Mouse (Mus musculus): ENCODE data around the gene Gm20479. TPM values are rescaled to one million over a fixed set of nuclear protein-coding genes. Genes with fewer than 3 reads are reported as not detected.

The Gm20479 gene
- polyA plus RNA-seq, 2 experiments = not detected

GRCm38 (mm10) chr7:27311651-27312284 lies 45.5 kb downstream of the Gm20479 start:
- H3K4me2 ChIP-seq (replicated peaks; ENCODE audit: low read depth, low read length, severe bottlenecking) = no peak overlapping the region
- H3K4me1 ChIP-seq (ENCODE audit: control insufficient read depth, insufficient read depth, low read length) = no peaks in the 10 kb centered on the region; the same call in 1 of the 2 replicates
- WGBS = 86% methylated on average over 12 of the region's 12 CpGs
- H3K36me3 ChIP-seq (ENCODE audit: control insufficient read depth, insufficient read depth, low read length) = 0 out of 2 replicates have a peak, but pooled peaks cover 3% of the 10 kb centered on the region
- ATAC-seq (ENCODE audit: low FRiP score, low read depth) = no peak
- no peak overlapping the region for H3K27ac ChIP-seq (replicated peaks; ENCODE audit: low read depth, low read length)
- no peak overlapping the region for H3K9ac ChIP-seq (ENCODE audit: low read depth, low read length, severe bottlenecking)
- no peaks in the 10 kb centered on the region; the same call in 1 of the 2 replicates for H3K27me3 ChIP-seq (ENCODE audit: control insufficient read depth, insufficient read depth, low read length)
- peaks cover 13% of the 10 kb centered on the region; the same call in 1 of the 2 replicates for H3K9me3 ChIP-seq (ENCODE audit: control insufficient read depth, low read length)
- no peak for TF ChIP-seq POLR2A (IDR thresholded peaks at IDR 0.05; ENCODE audit: borderline replicate concordance, extremely low read depth, insufficient read depth, insufficient read length)
- no peak overlapping the region for H3K4me3 ChIP-seq (replicated peaks; ENCODE audit: low read length)
- no peak for DNase-seq (ENCODE audit: low spot score)

- Histone ChIP-seq H3K9ac (ENCODE audit: low read depth, low read length, severe bottlenecking) (no peak overlapping the region), H3K4me2 (replicated peaks; ENCODE audit: low read depth, low read length, severe bottlenecking) (no peak overlapping the region), H3K27me3 (ENCODE audit: control insufficient read depth, insufficient read depth, low read length) (no peaks in the 10 kb centered on the region; the same call in 1 of the 2 replicates), H3K4me3 (replicated peaks; ENCODE audit: low read length) (no peak overlapping the region), H3K27ac (replicated peaks; ENCODE audit: low read depth, low read length) (no peak overlapping the region), H3K9me3 (ENCODE audit: control insufficient read depth, low read length) (peaks cover 13% of the 10 kb centered on the region; the same call in 1 of the 2 replicates), H3K4me1 (ENCODE audit: control insufficient read depth, insufficient read depth, low read length) (no peaks in the 10 kb centered on the region; the same call in 1 of the 2 replicates), H3K36me3 (ENCODE audit: control insufficient read depth, insufficient read depth, low read length) (peaks cover 5% of the 10 kb centered on the region; the same call in 1 of the 2 replicates)
- no peak for DNase-seq (ENCODE audit: low spot score)
- WGBS = 41% methylated on average over 8 of the region's 8 CpGs
- TF ChIP-seq POLR2A (IDR thresholded peaks at IDR 0.05; ENCODE audit: borderline replicate concordance, extremely low read depth, insufficient read depth, insufficient read length) = no peak
- no peak for ATAC-seq (ENCODE audit: low FRiP score, low read depth)
Measured at GRCm38 (mm10) chr7:27310996-27311535, 46.2 kb downstream of the Gm20479 start.

DNA sequence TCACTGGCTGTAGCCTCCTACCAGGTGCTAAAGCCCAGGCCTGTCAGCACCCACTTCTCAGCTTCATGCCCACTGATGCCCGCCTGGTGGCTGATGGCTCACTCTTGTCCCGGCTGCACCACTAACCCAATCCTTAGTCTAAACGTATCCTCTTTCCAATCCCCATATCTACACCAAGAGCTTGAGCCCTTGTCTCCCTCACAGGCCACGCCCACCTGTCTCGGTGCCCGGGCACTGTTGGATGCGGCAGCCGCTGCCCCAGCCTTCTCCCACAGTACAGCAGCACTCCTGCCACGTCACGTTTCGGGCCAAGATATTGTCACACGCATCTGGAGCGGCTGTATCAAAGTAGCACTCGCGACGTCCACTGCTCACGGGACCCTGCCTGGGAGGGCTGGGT lies 46.9 kb downstream of the Gm20479 start:
- no peak for TF ChIP-seq POLR2A (IDR thresholded peaks at IDR 0.05; ENCODE audit: borderline replicate concordance, extremely low read depth, insufficient read depth, insufficient read length)
- WGBS = 4% methylated on average over 17 of the region's 17 CpGs
- H3K9ac ChIP-seq (ENCODE audit: low read depth, low read length, severe bottlenecking) = no peak overlapping the region
- no peak overlapping the region for H3K4me3 ChIP-seq (replicated peaks; ENCODE audit: low read length)
- no peaks in the 10 kb centered on the region; the same call in 1 of the 2 replicates for H3K27me3 ChIP-seq (ENCODE audit: control insufficient read depth, insufficient read depth, low read length)
- DNase-seq (ENCODE audit: low spot score) = no peak
- H3K4me1 ChIP-seq (ENCODE audit: control insufficient read depth, insufficient read depth, low read length) = no peaks in the 10 kb centered on the region; the same call in 1 of the 2 replicates
- H3K27ac ChIP-seq (replicated peaks; ENCODE audit: low read depth, low read length) = no peak overlapping the region
- peaks cover 5% of the 10 kb centered on the region; the same call in 1 of the 2 replicates for H3K36me3 ChIP-seq (ENCODE audit: control insufficient read depth, insufficient read depth, low read length)
- H3K4me2 ChIP-seq (replicated peaks; ENCODE audit: low read depth, low read length, severe bottlenecking) = 0 out of 2 replicates have a peak overlapping the region, but pooled peaks have one; percentile 17
- H3K9me3 ChIP-seq (ENCODE audit: control insufficient read depth, low read length) = peaks cover 13% of the 10 kb centered on the region; the same call in 1 of the 2 replicates
- ATAC-seq (ENCODE audit: low FRiP score, low read depth) = peak; percentile 31; the same call in 1 of the 2 replicates

GRCm38 (mm10) chr7:27309832-27310231 lies 47.4 kb downstream of the Gm20479 start:
- Histone ChIP-seq H3K27ac (replicated peaks; ENCODE audit: low read depth, low read length) (no peak overlapping the region), H3K9ac (ENCODE audit: low read depth, low read length, severe bottlenecking) (no peak overlapping the region), H3K9me3 (ENCODE audit: control insufficient read depth, low read length) (peaks cover 13% of the 10 kb centered on the region; the same call in 1 of the 2 replicates), H3K4me3 (replicated peaks; ENCODE audit: low read length) (no peak overlapping the region), H3K4me2 (replicated peaks; ENCODE audit: low read depth, low read length, severe bottlenecking) (no peak overlapping the region), H3K36me3 (ENCODE audit: control insufficient read depth, insufficient read depth, low read length) (peaks cover 5% of the 10 kb centered on the region; the same call in 1 of the 2 replicates), H3K27me3 (ENCODE audit: control insufficient read depth, insufficient read depth, low read length) (no peaks in the 10 kb centered on the region; the same call in 1 of the 2 replicates), H3K4me1 (ENCODE audit: control insufficient read depth, insufficient read depth, low read length) (no peaks in the 10 kb centered on the region; the same call in 1 of the 2 replicates)
- ATAC-seq (ENCODE audit: low FRiP score, low read depth) (no peak), DNase-seq (ENCODE audit: low spot score) (no peak)
- TF ChIP-seq POLR2A (IDR thresholded peaks at IDR 0.05; ENCODE audit: borderline replicate concordance, extremely low read depth, insufficient read depth, insufficient read length) = no peak
- WGBS = 39% methylated on average over 3 of the region's 3 CpGs

GRCm38 (mm10) chr7:27308821-27309549 lies 48.2 kb downstream of the Gm20479 start:
- Histone ChIP-seq H3K4me3 (replicated peaks; ENCODE audit: low read length) (peak overlapping the region; percentile 28), H3K27me3 (ENCODE audit: control insufficient read depth, insufficient read depth, low read length) (no peaks in the 10 kb centered on the region; the same call in 1 of the 2 replicates), H3K9me3 (ENCODE audit: control insufficient read depth, low read length) (peaks cover 5% of the 10 kb centered on the region; the same call in 1 of the 2 replicates), H3K4me2 (replicated peaks; ENCODE audit: low read depth, low read length, severe bottlenecking) (peak overlapping the region; percentile 47), H3K27ac (replicated peaks; ENCODE audit: low read depth, low read length) (no peak overlapping the region), H3K36me3 (ENCODE audit: control insufficient read depth, insufficient read depth, low read length) (peaks cover 5% of the 10 kb centered on the region; the same call in 1 of the 2 replicates), H3K9ac (ENCODE audit: low read depth, low read length, severe bottlenecking) (no peak overlapping the region; the same call in 1 of the 2 replicates), H3K4me1 (ENCODE audit: control insufficient read depth, insufficient read depth, low read length) (no peaks in the 10 kb centered on the region; the same call in 1 of the 2 replicates)
- TF ChIP-seq POLR2A (IDR thresholded peaks at IDR 0.05; ENCODE audit: borderline replicate concordance, extremely low read depth, insufficient read depth, insufficient read length) = no peak
- peak; percentile 56; the same call in 1 of the 2 replicates for ATAC-seq (ENCODE audit: low FRiP score, low read depth)
- DNase-seq (ENCODE audit: low spot score) = no peak
- WGBS = 8% methylated on average over 26 of the region's 28 CpGs

All from limb, embryonic 14.5 days (tissue).